Mouse (Mus musculus) frontal cortex, postnatal 10 days (tissue): ENCODE results near the gene Lin7c.

Source experiments
- DNase-seq, 2 experiments: peaks; one replicate each; pipeline ENCODE4 v3.0.0; 2022; ENCODE audit warnings: low spot score in 2 of 2, mixed read lengths in 1 of 2

Gene Lin7c

GRCm38 (mm10) chr2:109916782-109917495 is 26.3 kb downstream of the Lin7c start:
- no peak for DNase-seq

GRCm38 (mm10) chr2:109917496-109918413 is 27.1 kb downstream of the Lin7c start, which contains the start of gene Lgr4:
Gene Lgr4, plus strand, starts transcription at chr2:109917647.
- DNase-seq, result peak; percentile 90

- no peak for DNase-seq
Measured at GRCm38 (mm10) chr2:109918592-109919262, 28.1 kb downstream of the Lin7c start.

GRCm38 (mm10) chr2:109920471-109920870 is 29.8 kb downstream of the Lin7c start:
- no peak for DNase-seq

- no peak for DNase-seq
Measured at GRCm38 (mm10) chr2:109921298-109922035, 30.8 kb downstream of the Lin7c start.

GRCm38 (mm10) chr2:109922306-109922705 is 31.7 kb downstream of the Lin7c start:
- DNase-seq, result no peak

- no peak for DNase-seq
Measured at GRCm38 (mm10) chr2:109923031-109923430, 32.4 kb downstream of the Lin7c start.

GRCm38 (mm10) chr2:109923945-109924344 is 33.3 kb downstream of the Lin7c start:
- no peak for DNase-seq

- no peak for DNase-seq
Measured at GRCm38 (mm10) chr2:109926984-109927383, 36.3 kb downstream of the Lin7c start.

- DNase-seq, result no peak
Measured at GRCm38 (mm10) chr2:109927446-109927845, 36.8 kb downstream of the Lin7c start.

- no peak for DNase-seq
Measured at GRCm38 (mm10) chr2:109927876-109928275, 37.2 kb downstream of the Lin7c start.

- no peak for DNase-seq
Measured at GRCm38 (mm10) chr2:109928791-109929190, 38.1 kb downstream of the Lin7c start.

- DNase-seq, result no peak
Measured at GRCm38 (mm10) chr2:109929256-109929655, 38.6 kb downstream of the Lin7c start.

GRCm38 (mm10) chr2:109930366-109930765 is 39.7 kb downstream of the Lin7c start:
- no peak for DNase-seq

GRCm38 (mm10) chr2:109930771-109931170 is 40.1 kb downstream of the Lin7c start:
- DNase-seq, result no peak

- no peak for DNase-seq
Measured at GRCm38 (mm10) chr2:109931978-109932780, 41.5 kb downstream of the Lin7c start.

GRCm38 (mm10) chr2:109933151-109933550 is 42.5 kb downstream of the Lin7c start:
- no peak for DNase-seq

- DNase-seq, result no peak
Measured at GRCm38 (mm10) chr2:109934086-109934485, 43.4 kb downstream of the Lin7c start.

- DNase-seq, result no peak
Measured at GRCm38 (mm10) chr2:109935194-109935593, 44.5 kb downstream of the Lin7c start.

GRCm38 (mm10) chr2:109935754-109936409 is 45.2 kb downstream of the Lin7c start:
- DNase-seq, result no peak
